In genomic region chr12:111428364-111428763, GRCm38 (mm10) we compare ENCODE assay signal across 14 mouse cellular contexts. TPM values are rescaled to one million over a fixed set of nuclear protein-coding genes. Genes with fewer than 3 reads are reported as not detected.
DNase-seq lines count a peak whose midpoint lies in the region; ATAC-seq and TF ChIP-seq lines count a peak whose summit lies in the region.
"Had no signal": no experiment of that assay in that cellular context is flagged by ENCODE, and none has a peak within 500 bp of the region (broad histone marks: within the 10 kb centered on the region; RNA-seq: fewer than 3 reads in every experiment).

No protein-coding gene starts in this region.

- TF ChIP-seq CTCF in lung, postnatal 0 days (IDR thresholded peaks at IDR 0.05): no peak

- WGBS in forebrain, embryonic 15.5 days: 15% methylated on average over 8 of the region's 8 CpGs
- 20% methylated on average over 8 of the region's 8 CpGs for WGBS in forebrain, embryonic 14.5 days
- WGBS in lung, embryonic 15.5 days: 30% methylated on average over 8 of the region's 8 CpGs
- 30% methylated on average over 8 of the region's 8 CpGs for WGBS in lung, postnatal 0 days
- WGBS in neural tube, embryonic 13.5 days: 21% methylated on average over 8 of the region's 8 CpGs

- no peaks in the 10 kb centered on the region for H3K36me3 ChIP-seq in forebrain, embryonic 15.5 days
- H3K36me3 ChIP-seq in forebrain, embryonic 14.5 days (ENCODE audit: control insufficient read depth, insufficient read depth, low read length): no peaks in the 10 kb centered on the region
- H3K36me3 ChIP-seq in lung, embryonic 15.5 days: no peaks in the 10 kb centered on the region
- H3K36me3 ChIP-seq in lung, postnatal 0 days (ENCODE audit: insufficient read depth, low read length): no peaks in the 10 kb centered on the region
- no peaks in the 10 kb centered on the region for H3K36me3 ChIP-seq in neural tube, embryonic 13.5 days

- no peaks in the 10 kb centered on the region for H3K9me3 ChIP-seq in forebrain, embryonic 15.5 days
- H3K9me3 ChIP-seq in forebrain, embryonic 14.5 days (replicated peaks; ENCODE audit: control insufficient read depth, low read length): no peaks in the 10 kb centered on the region
- H3K9me3 ChIP-seq in lung, embryonic 15.5 days: no peaks in the 10 kb centered on the region
- no peaks in the 10 kb centered on the region for H3K9me3 ChIP-seq in lung, postnatal 0 days (ENCODE audit: low read length)
- H3K9me3 ChIP-seq in neural tube, embryonic 13.5 days: no peaks in the 10 kb centered on the region

- no peak overlapping the region for H3K27ac ChIP-seq in forebrain, embryonic 15.5 days (replicated peaks)
- no peak overlapping the region for H3K27ac ChIP-seq in forebrain, embryonic 14.5 days (ENCODE audit: low read depth, low read length)
- H3K27ac ChIP-seq in lung, embryonic 15.5 days: no peak overlapping the region
- H3K27ac ChIP-seq in lung, postnatal 0 days (ENCODE audit: low read length): no peak overlapping the region
- H3K27ac ChIP-seq in neural tube, embryonic 13.5 days (replicated peaks): no peak overlapping the region
- H3K27ac ChIP-seq: liver, embryonic 14.5 days had no signal

- peaks cover 69% of the 10 kb centered on the region for H3K27me3 ChIP-seq in forebrain, embryonic 15.5 days
- peaks cover 76% of the 10 kb centered on the region for H3K27me3 ChIP-seq in forebrain, embryonic 14.5 days (replicated peaks; ENCODE audit: control insufficient read depth, insufficient read depth, low read length)
- H3K27me3 ChIP-seq in lung, embryonic 15.5 days: peaks cover 79% of the 10 kb centered on the region
- peaks cover 31% of the 10 kb centered on the region for H3K27me3 ChIP-seq in lung, postnatal 0 days (replicated peaks; ENCODE audit: insufficient read depth, low read length)
- peaks cover 93% of the 10 kb centered on the region for H3K27me3 ChIP-seq in neural tube, embryonic 13.5 days
- H3K27me3 ChIP-seq: Patski had no signal

- H3K4me1 ChIP-seq in forebrain, embryonic 15.5 days: peaks cover 39% of the 10 kb centered on the region
- peaks cover 14% of the 10 kb centered on the region for H3K4me1 ChIP-seq in forebrain, embryonic 14.5 days (ENCODE audit: control insufficient read depth, insufficient read depth, low read length)
- peaks cover 60% of the 10 kb centered on the region for H3K4me1 ChIP-seq in lung, embryonic 15.5 days
- H3K4me1 ChIP-seq in lung, postnatal 0 days (ENCODE audit: insufficient read depth, low read depth, low read length): peaks cover 15% of the 10 kb centered on the region
- H3K4me1 ChIP-seq in neural tube, embryonic 13.5 days (replicated peaks): peaks cover 51% of the 10 kb centered on the region

- ATAC-seq in forebrain, embryonic 15.5 days (replicated peaks): no peak
- ATAC-seq in forebrain, embryonic 14.5 days: no peak
- no peak for ATAC-seq in lung, embryonic 15.5 days (ENCODE audit: borderline replicate concordance, extremely low read depth, low FRiP score, low TSS enrichment)
- ATAC-seq in lung, postnatal 0 days: no peak
- ATAC-seq in neural tube, embryonic 13.5 days (ENCODE audit: low read depth): no peak
- ATAC-seq: Patski had no signal

- no peak overlapping the region for H3K9ac ChIP-seq in forebrain, embryonic 15.5 days (replicated peaks)
- no peak overlapping the region for H3K9ac ChIP-seq in forebrain, embryonic 14.5 days (ENCODE audit: low read length)
- no peak overlapping the region for H3K9ac ChIP-seq in lung, embryonic 15.5 days
- H3K9ac ChIP-seq in lung, postnatal 0 days (replicated peaks; ENCODE audit: low read depth): no peak overlapping the region
- peak overlapping the region; percentile 23; the same call in 1 of the 2 replicates for H3K9ac ChIP-seq in neural tube, embryonic 13.5 days
- H3K9ac ChIP-seq: liver, embryonic 14.5 days had no signal

- H3K4me2 ChIP-seq in forebrain, embryonic 15.5 days (replicated peaks): peak overlapping the region; percentile 79
- no peak overlapping the region for H3K4me2 ChIP-seq in forebrain, embryonic 14.5 days (ENCODE audit: low read length)
- H3K4me2 ChIP-seq in lung, embryonic 15.5 days: peak overlapping the region; percentile 71; the same call in 1 of the 2 replicates
- H3K4me2 ChIP-seq in lung, postnatal 0 days (replicated peaks; ENCODE audit: low read depth, low read length): no peak overlapping the region
- 0 out of 2 replicates have a peak overlapping the region, but pooled peaks have one; percentile 62 for H3K4me2 ChIP-seq in neural tube, embryonic 13.5 days

- H3K4me3 ChIP-seq in forebrain, embryonic 15.5 days: no peak overlapping the region
- no peak overlapping the region for H3K4me3 ChIP-seq in forebrain, embryonic 14.5 days (ENCODE audit: low read depth, low read length)
- H3K4me3 ChIP-seq in lung, embryonic 15.5 days: no peak overlapping the region
- no peak overlapping the region for H3K4me3 ChIP-seq in lung, postnatal 0 days (ENCODE audit: low read depth, low read length)
- no peak overlapping the region; the same call in 1 of the 2 replicates for H3K4me3 ChIP-seq in neural tube, embryonic 13.5 days

- DNase-seq in forebrain, embryonic 14.5 days (ENCODE audit: low spot score): no peak
- no peak for DNase-seq in lung, postnatal 0 days (ENCODE audit: low spot score)
- peak; percentile 69 for DNase-seq in kidney, adult 9 months
- no peak for DNase-seq in gastrocnemius, postnatal 25 days
- no peak for DNase-seq in B cell, adult 2 months
- DNase-seq: right cerebral cortex, adult 18-20 months had no signal

- no peak for TF ChIP-seq EP300 in lung, postnatal 0 days (IDR thresholded peaks at IDR 0.05)

RNA-seq across cellular contexts. Expression of gene Exoc3l4, which starts 11.5 kb away (rescaled TPM):
- polyA plus RNA-seq in forebrain, embryonic 15.5 days (2015; fragmentation: Nextera tagmentation; extraction: Ambion mirVana): 1.7 and 2.0 TPM in 2 replicates
- polyA plus RNA-seq in forebrain, embryonic 14.5 days (2014; fragmentation: Nextera tagmentation; extraction: Ambion mirVana): 2.2 and 2.7 TPM in 2 replicates
- polyA plus RNA-seq in lung, embryonic 15.5 days (2015; fragmentation: Nextera tagmentation; extraction: Ambion mirVana): 11.7 and 13.5 TPM in 2 replicates
- 21.3 and 24.4 TPM in 2 replicates for polyA plus RNA-seq in lung, postnatal 0 days (2015; fragmentation: Nextera tagmentation; extraction: Ambion mirVana)
- polyA plus RNA-seq in neural tube, embryonic 13.5 days (2015; fragmentation: Nextera tagmentation; extraction: Ambion mirVana): 1.1 and 2.3 TPM in 2 replicates
- total RNA-seq in gastrocnemius, postnatal 25 days (2021): 1 to 10 TPM; 3.0 to 4.2 TPM
- total RNA-seq: monocyte, adult 5-6 weeks had no signal

RNA-seq across cellular contexts. Expression of gene Tnfaip2, which starts 13.9 kb away (rescaled TPM):
- 0.51 and 1.1 TPM in 2 replicates for polyA plus RNA-seq in forebrain, embryonic 15.5 days (2015; fragmentation: Nextera tagmentation; extraction: Ambion mirVana)
- 0.28 and 1.1 TPM in 2 replicates for polyA plus RNA-seq in forebrain, embryonic 14.5 days (2014; fragmentation: Nextera tagmentation; extraction: Ambion mirVana)
- 4.3 and 4.5 TPM in 2 replicates for polyA plus RNA-seq in lung, embryonic 15.5 days (2015; fragmentation: Nextera tagmentation; extraction: Ambion mirVana)
- polyA plus RNA-seq in lung, postnatal 0 days (2015; fragmentation: Nextera tagmentation; extraction: Ambion mirVana): 17.0 and 26.3 TPM in 2 replicates
- polyA plus RNA-seq in neural tube, embryonic 13.5 days (2015; fragmentation: Nextera tagmentation; extraction: Ambion mirVana): 0.98 and 1.9 TPM in 2 replicates
- 10 to 100 TPM; 34.8 to 40.4 TPM for total RNA-seq in gastrocnemius, postnatal 25 days (2021)

RNA-seq across cellular contexts. Expression of gene Lbhd2, which starts 21.8 kb away (rescaled TPM):
- polyA plus RNA-seq in forebrain, embryonic 15.5 days (2015; fragmentation: Nextera tagmentation; extraction: Ambion mirVana): 1.6 and 2.2 TPM in 2 replicates
- polyA plus RNA-seq in forebrain, embryonic 14.5 days (2014; fragmentation: Nextera tagmentation; extraction: Ambion mirVana): 2.4 and 2.8 TPM in 2 replicates
- polyA plus RNA-seq in lung, embryonic 15.5 days (2015; fragmentation: Nextera tagmentation; extraction: Ambion mirVana): 0.50 and 0.93 TPM in 2 replicates
- polyA plus RNA-seq in lung, postnatal 0 days (2015; fragmentation: Nextera tagmentation; extraction: Ambion mirVana): 0.37 and 1.1 TPM in 2 replicates
- 1.4 TPM in 1 of 2 replicates, not detected in the other for polyA plus RNA-seq in neural tube, embryonic 13.5 days (2015; fragmentation: Nextera tagmentation; extraction: Ambion mirVana)
- total RNA-seq in gastrocnemius, postnatal 25 days (2021): not detected
- total RNA-seq: common myeloid progenitor, adult 5-6 weeks; gastrocnemius, adult 8-10 months; monocyte, adult 5-6 weeks had no signal
- polyA plus RNA-seq: Patski had no signal

RNA-seq across cellular contexts. Expression of gene Cdc42bpb, which starts 50.8 kb away (rescaled TPM):
- 33.9 and 35.5 TPM in 2 replicates for polyA plus RNA-seq in forebrain, embryonic 15.5 days (2015; fragmentation: Nextera tagmentation; extraction: Ambion mirVana)
- polyA plus RNA-seq in forebrain, embryonic 14.5 days (2014; fragmentation: Nextera tagmentation; extraction: Ambion mirVana): 28.8 and 34.6 TPM in 2 replicates
- 31.8 and 32.2 TPM in 2 replicates for polyA plus RNA-seq in lung, embryonic 15.5 days (2015; fragmentation: Nextera tagmentation; extraction: Ambion mirVana)
- polyA plus RNA-seq in lung, postnatal 0 days (2015; fragmentation: Nextera tagmentation; extraction: Ambion mirVana): 29.0 and 32.5 TPM in 2 replicates
- 34.0 and 41.4 TPM in 2 replicates for polyA plus RNA-seq in neural tube, embryonic 13.5 days (2015; fragmentation: Nextera tagmentation; extraction: Ambion mirVana)
- 10 to 100 TPM; 23.6 to 24.9 TPM for total RNA-seq in gastrocnemius, postnatal 25 days (2021)

RNA-seq across cellular contexts. Expression of gene Gm266, which starts 57.3 kb away (rescaled TPM):
- polyA plus RNA-seq in forebrain, embryonic 15.5 days (2015; fragmentation: Nextera tagmentation; extraction: Ambion mirVana): 0.55 and 0.79 TPM in 2 replicates
- polyA plus RNA-seq in forebrain, embryonic 14.5 days (2014; fragmentation: Nextera tagmentation; extraction: Ambion mirVana): 0.84 and 0.99 TPM in 2 replicates
- 7.0 and 7.1 TPM in 2 replicates for polyA plus RNA-seq in lung, embryonic 15.5 days (2015; fragmentation: Nextera tagmentation; extraction: Ambion mirVana)
- polyA plus RNA-seq in lung, postnatal 0 days (2015; fragmentation: Nextera tagmentation; extraction: Ambion mirVana): 1.9 and 2.7 TPM in 2 replicates
- polyA plus RNA-seq in neural tube, embryonic 13.5 days (2015; fragmentation: Nextera tagmentation; extraction: Ambion mirVana): 1.6 TPM in 2 replicates
- under 1 TPM; 0.38 to 0.72 TPM for total RNA-seq in gastrocnemius, postnatal 25 days (2021)
- total RNA-seq: common myeloid progenitor, adult 5-6 weeks; monocyte, adult 5-6 weeks had no signal

Comparison
In these comparisons a context has a peak if more than half of its experiments do, and no peak if none do; other contexts are left out.
1. H3K4me2 ChIP-seq: peak in forebrain, embryonic 15.5 days (single experiment), lung, embryonic 15.5 days (single experiment) and neural tube, embryonic 13.5 days (single experiment); none in forebrain, embryonic 14.5 days (single experiment) and lung, postnatal 0 days (single experiment).